Mouse (Mus musculus) right cerebral cortex, adult 18-20 months (tissue): ENCODE results near the gene Rab3c.

Source experiments
- DNase-seq: peaks from one replicate; pipeline ENCODE4 v3.0.0; 2022; ENCODE audit warnings: mixed read lengths

The Rab3c gene

DNA sequence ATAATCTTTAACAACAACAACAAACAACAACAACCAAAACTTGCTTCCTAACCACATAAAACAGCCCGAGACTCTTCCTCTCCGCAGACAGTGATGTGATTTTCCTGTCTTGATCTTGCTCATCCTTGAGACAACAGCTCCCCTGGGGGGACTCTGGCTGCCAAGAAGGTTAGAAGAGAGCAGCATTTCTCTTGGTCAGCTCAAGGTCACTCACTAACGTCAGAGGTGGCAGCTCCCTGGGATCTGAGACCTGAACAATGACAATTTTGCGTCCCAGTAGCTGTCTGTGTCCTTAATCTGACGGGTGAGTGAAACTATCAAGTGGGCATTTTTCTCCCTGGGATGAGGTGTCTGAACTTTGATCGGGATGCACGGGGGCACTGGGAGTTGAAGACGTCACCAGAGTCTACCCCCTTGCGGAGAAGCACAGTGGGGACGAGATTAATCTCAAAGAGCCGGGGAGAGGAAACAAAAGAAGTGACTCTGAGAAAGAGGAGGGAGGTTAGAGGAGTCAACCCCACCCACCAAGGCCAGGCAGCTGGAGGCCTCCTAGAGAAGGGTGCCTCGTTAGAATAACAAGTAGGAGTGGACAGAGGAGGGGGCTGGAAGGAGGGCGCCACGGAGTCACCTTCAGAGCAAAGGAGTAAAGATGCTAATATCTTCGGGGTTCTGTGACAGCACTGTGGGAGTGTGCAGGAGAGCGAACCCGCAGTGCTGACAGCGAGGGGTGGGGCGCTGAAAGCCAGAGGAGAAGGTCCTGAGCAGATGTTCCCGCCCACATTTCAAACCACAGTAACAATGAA is 261.7 kb downstream of the Rab3c start:
- DNase-seq: no peak

DNA sequence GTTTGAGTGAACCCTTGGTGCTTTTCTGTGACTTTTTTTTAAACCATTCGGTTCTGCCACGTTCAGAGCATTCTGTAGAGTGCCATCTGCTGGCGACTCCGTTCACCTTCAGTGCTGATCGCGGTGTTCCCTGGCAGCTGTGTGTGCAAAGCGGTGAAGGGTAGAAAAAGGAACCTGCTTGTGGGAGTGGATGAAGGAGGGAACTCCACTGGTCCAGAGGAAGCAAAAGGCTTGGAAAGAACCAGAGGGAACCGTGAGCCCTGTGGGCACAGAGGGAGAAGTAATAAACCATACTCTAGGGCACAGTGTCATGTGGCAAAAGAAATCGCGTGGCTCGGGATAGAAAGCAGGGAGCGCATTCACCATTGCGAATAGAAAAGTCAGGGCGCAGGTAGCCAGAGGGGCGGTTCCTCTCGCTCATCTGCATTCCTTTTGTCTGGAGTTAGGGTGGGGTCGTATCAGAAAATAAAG is 262.3 kb downstream of the Rab3c start:
- peak; percentile 87 for DNase-seq

DNA sequence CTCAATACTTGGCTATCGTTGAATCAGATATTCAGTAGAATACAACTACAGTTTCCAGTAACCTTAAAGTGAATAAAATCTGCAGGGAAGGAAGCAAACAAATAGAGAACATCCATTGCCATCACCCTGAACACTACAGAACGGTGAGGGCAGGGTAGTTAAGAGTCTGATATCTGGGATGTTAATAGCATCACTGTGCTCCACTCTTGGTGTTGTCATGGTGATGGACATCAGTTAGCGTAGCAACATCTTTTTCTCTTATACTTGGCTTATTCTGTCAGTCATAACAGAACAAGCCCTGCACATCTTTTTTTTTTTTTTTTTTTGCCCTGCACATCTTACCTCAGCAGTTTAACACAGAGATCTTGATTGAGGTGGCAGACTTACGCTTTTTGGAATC is 268.8 kb downstream of the Rab3c start:
- no peak for DNase-seq

DNA sequence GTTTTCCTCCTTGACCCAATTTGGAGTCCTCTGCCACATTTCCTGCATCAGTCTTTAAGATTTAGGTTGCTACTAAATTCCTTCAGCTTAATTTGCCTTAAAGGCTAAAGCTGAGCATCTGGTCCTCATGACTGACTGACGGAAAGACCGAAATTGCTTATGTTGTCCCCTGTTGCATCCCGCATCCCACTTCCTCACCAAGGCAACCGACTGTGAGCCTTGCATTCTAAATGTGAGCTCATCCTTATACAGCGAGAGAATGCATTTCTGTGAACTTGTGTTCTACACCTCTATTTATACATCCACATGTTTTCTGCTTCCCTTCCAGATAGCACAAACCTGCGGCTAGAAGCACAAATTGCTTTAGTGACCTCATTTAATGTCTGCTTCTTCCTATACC is 269.9 kb downstream of the Rab3c start:
- peak; percentile 34 for DNase-seq

DNA sequence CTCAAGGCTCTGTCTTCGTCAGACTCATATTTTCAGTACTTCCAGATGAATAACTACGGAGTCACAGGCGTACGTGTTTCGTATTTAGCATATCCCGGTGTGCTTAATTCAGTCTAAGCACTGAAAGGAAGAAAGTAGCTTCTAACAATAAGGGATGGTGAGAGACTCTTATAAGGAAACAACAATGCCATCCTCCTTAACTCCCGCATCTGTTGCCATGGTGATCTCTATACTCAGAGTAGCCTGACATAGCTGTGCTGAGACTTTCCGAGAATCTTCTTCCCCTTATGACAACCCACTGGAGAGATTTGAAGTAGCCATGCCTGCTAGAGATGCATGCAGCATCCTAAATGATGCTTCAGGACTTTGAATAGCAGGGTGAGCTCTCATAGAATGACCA is 272.3 kb downstream of the Rab3c start:
- DNase-seq: peak; percentile 39

DNA sequence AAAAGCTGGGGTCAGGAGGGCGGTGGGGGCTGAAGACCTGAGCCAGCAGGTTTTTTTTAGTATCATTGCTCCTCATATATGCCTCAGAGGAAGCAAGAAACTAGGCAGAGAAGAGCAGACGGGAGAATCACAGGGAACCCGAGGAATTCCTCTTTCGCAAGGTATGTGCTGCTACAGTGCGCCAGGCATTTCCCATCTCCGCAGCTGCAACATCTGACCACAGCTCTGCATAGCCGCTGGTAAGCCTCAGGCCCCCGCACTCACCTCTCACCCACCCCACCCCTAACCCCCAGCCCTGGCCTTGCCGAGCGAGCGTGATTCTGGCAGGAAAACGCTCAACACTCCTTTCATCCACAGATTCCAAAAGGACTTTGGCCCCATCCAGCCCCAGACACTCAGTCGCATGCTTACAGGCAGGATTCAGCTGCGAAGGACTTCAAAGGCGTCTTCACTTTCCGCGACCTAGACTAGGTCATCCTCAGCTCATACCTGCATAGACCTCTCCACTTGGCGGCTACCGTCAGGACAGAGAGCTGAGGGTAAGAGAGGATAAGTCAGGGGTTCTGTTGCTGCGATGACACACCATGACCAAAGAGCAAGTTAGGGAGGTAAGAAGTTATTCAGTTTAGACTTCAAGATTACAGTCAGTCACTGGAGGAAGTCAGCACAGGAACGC is 274.6 kb downstream of the Rab3c start:
- no peak for DNase-seq
